Mouse (Mus musculus) ES-E14 (cell line): ENCODE results near the gene Fbxo28.

Experiments used
- HCFC1 ChIP-seq: IDR thresholded peaks from 2 replicates; pipeline ENCODE4 v1.6.1; 2012; ENCODE audit warnings: low read length, inconsistent platforms, borderline replicate concordance; ENCODE audit not compliant: insufficient read depth
- ZC3H11A ChIP-seq: IDR thresholded peaks from 2 replicates; pipeline ENCODE4 v1.6.1; 2012; ENCODE audit warnings: low read depth, mild to moderate bottlenecking, inconsistent platforms, low read length, borderline replicate concordance
- ZNF384 ChIP-seq: IDR thresholded peaks from 2 replicates; pipeline ENCODE4 v1.6.1; 2012; ENCODE audit warnings: low read depth, low read length, inconsistent platforms

DNA sequence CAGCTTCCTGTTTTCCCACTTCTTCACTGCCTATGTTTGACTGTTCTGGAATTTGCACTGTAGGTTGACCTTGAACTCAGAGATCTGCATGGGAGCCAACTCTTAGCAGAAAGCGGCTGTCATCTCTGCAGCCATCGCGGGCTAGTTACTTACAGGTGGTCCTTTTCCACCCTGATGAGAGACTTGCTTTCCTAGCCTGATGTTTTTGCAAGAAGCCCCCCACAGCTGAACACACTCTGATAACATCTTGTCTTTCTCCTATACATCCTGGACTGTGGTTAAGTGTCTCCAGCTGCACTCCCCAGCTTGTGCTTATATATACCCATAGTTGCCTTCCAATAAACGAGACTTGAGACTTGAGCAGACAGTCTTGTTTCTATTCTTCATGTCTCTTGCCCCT, 49.1 kb downstream of the Fbxo28 start:
- TF ChIP-seq ZNF384 (no peak), ZC3H11A (no peak), HCFC1 (no peak)
